Mouse (Mus musculus) embryonic facial prominence, embryonic 10.5 days (tissue): ENCODE data around the gene Dnah17. TPM values are rescaled to one million over a fixed set of nuclear protein-coding genes. Genes with fewer than 3 reads are reported as not detected.

ENCODE experiments used
- DNase-seq: peaks from one replicate; pipeline ENCODE4 v3.0.0-alpha.2; 2017; ENCODE audit warnings: low spot score
- H3K27ac ChIP-seq: fragments of 300-500 bp; sonication (generic); replicated peaks from 2 replicates; pipeline ENCODE4 v1.5.1; 2016; ENCODE audit warnings: mild to moderate bottlenecking
- H3K27me3 ChIP-seq: fragments of 300-500 bp; sonication (generic); replicated peaks from 2 replicates; pipeline ENCODE4 v1.6.1; 2016; ENCODE audit warnings: low read depth, mild to moderate bottlenecking; ENCODE audit not compliant: poor library complexity, severe bottlenecking
- H3K36me3 ChIP-seq: fragments of 300-500 bp; sonication (generic); replicated peaks from 2 replicates; pipeline ENCODE4 v1.6.1; 2016; ENCODE audit warnings: mild to moderate bottlenecking, moderate library complexity
- H3K4me1 ChIP-seq: fragments of 300-500 bp; sonication (generic); 2 replicates; pipeline ENCODE4 v1.6.1; 2016
- H3K4me3 ChIP-seq: fragments of 300-500 bp; sonication (generic); 2 replicates; pipeline ENCODE4 v1.5.1; 2016; ENCODE audit warnings: mild to moderate bottlenecking, moderate library complexity
- H3K9me3 ChIP-seq: fragments of 300-500 bp; sonication (generic); 2 replicates; pipeline ENCODE4 v1.6.1; 2016; ENCODE audit warnings: mild to moderate bottlenecking
- WGBS: fragments of 180-500 bp; shearing (Covaris S2); methylation state at CpG from one replicate; pipeline ENCODE4 v1.1.7; 2016; 5-methylcytosine and 5-hydroxymethylcytosine counted together
- polyA plus RNA-seq: library from polyadenylated mRNA; unstranded; fragments of >200 nt; fragmentation: Nextera tagmentation; extraction: Ambion mirVana; gene quantifications from 2 replicates; pipeline ENCODE4 v1.2.1, GENCODE M21; 2016

Dnah17 gene
- polyA plus RNA-seq, 1 experiment from 2014 or later, result 0.17 TPM

DNA sequence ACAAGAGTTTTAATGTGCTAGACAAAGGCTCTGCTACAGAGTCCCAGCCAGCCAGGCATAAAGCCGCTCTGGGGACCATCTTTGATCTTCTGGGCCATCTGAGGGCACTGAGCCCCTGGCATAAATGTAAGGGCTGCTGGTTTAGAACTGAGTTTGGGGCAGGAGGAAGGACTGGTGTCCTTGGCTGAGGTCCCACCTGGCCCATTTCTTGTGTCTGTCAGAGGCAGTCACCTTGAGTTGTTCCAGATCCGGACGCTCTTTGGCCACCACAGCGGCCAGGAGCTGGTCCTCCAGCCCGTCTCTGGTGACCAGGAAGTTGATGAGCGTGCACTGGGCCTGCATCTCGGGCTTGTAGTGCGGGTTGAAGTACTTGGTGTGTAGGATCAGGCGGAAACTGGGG lies 87.6 kb downstream of the Dnah17 start:
- Histone ChIP-seq H3K4me1 (peaks cover 12% of the 10 kb centered on the region), H3K9me3 (no peaks in the 10 kb centered on the region), H3K27ac (peak overlapping the region; percentile 26; the same call in 1 of the 2 replicates), H3K36me3 (no peaks in the 10 kb centered on the region), H3K27me3 (no peaks in the 10 kb centered on the region), H3K4me3 (no peak overlapping the region)
- no peak for DNase-seq
- WGBS, result 88% methylated on average over 9 of the region's 9 CpGs

DNA sequence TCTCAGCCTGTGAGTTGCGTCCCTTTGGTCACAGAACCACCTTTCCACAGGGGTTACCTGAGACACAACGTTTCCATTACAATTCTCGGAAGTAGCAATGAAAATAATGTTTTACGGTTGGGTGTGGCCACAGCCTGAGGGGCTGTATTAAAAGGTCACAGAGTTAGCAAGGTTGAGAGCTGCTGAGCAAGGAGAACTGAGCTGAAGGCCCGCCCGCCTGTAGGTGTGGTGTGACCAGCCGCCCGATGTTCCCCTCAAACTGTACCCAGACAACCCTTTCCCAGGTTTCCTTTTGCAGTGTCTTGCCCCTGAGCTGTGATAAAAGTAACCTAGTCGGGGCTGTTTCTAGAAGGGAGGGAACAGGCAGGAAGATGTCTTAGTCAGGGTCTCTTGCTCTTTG lies 95.4 kb downstream of the Dnah17 start:
- DNase-seq, result no peak
- WGBS, result 81% methylated on average over 9 of the region's 9 CpGs
- Histone ChIP-seq H3K4me3 (no peak overlapping the region), H3K4me1 (peaks cover 8% of the 10 kb centered on the region), H3K27ac (no peak overlapping the region), H3K27me3 (no peaks in the 10 kb centered on the region), H3K36me3 (peaks cover 24% of the 10 kb centered on the region), H3K9me3 (peaks cover 9% of the 10 kb centered on the region; the same call in 1 of the 2 replicates)

DNA sequence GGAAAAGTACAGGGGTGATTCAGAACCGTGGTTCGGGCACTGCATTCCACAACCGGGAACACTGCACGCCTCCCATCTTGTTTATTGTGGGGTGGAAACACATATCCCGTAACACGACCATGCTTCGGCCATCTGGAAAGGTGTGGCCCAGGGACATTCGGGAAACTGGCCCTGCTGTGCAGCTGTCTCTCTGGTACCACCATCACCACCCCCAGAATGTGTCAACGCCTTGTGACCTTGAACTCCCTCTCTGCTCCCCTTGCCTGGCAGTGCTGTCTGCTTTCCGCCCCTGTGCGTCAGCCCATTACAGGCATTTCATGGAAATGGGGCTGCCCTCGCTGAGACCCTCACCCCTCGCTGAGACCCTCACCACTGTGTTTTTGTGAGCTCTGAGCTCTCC lies 96.0 kb downstream of the Dnah17 start:
- peaks cover 9% of the 10 kb centered on the region; the same call in 1 of the 2 replicates for H3K9me3 ChIP-seq
- H3K4me1 ChIP-seq, result peaks cover 11% of the 10 kb centered on the region
- H3K27ac ChIP-seq, result no peak overlapping the region
- peaks cover 31% of the 10 kb centered on the region for H3K36me3 ChIP-seq
- no peak for DNase-seq
- no peak overlapping the region for H3K4me3 ChIP-seq
- no peaks in the 10 kb centered on the region for H3K27me3 ChIP-seq
- 82% methylated on average over 13 of the region's 13 CpGs for WGBS

DNA sequence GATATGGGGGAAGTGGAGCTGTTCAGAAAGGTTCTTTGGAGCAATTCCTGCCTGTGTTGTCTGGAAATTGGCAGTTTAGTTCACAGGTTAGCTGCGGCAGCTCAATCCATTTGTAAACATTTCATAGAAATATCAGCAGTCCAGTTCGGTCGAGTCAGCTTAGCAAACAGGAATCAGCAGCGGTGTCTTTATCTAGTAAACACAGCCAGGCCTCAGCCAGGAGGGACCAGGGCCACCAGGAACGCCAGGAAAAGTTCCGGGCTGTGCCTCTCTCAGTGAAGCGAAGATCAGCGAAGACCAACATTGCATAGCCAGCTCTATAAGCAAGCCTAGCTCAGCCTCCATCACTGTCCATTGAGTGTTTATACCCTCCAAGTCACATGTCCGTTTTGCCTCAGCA lies 99.3 kb downstream of the Dnah17 start:
- H3K27ac ChIP-seq, result no peak overlapping the region
- H3K4me3 ChIP-seq, result no peak overlapping the region
- no peak for DNase-seq
- 96% methylated on average over 9 of the region's 9 CpGs for WGBS
- no peaks in the 10 kb centered on the region for H3K27me3 ChIP-seq
- H3K9me3 ChIP-seq, result peaks cover 9% of the 10 kb centered on the region; the same call in 1 of the 2 replicates
- peaks cover 56% of the 10 kb centered on the region for H3K36me3 ChIP-seq
- H3K4me1 ChIP-seq, result peaks cover 13% of the 10 kb centered on the region

DNA sequence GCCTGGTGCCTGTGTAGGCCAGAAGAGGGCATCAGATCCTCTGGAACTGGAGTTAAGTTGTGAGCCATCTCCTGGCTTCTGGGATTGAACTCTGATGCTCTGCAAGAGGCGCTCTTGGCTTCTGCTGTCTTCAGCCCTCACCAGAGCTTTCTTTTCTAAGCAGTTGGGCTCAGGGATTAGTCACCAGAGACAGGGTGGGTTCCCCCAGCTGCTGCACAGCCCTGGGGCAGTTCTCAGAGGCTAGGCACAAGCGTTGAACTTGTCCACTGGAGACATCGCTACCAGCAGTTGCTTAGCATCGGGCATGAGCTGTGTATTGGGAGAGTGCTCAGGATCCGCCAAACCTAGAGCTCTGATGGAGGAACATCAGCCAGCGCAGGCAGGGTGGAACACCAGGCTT lies 101.3 kb downstream of the Dnah17 start:
- Histone ChIP-seq H3K9me3 (peaks cover 9% of the 10 kb centered on the region; the same call in 1 of the 2 replicates), H3K27me3 (no peaks in the 10 kb centered on the region), H3K4me3 (no peak overlapping the region), H3K36me3 (peaks cover 76% of the 10 kb centered on the region), H3K27ac (no peak overlapping the region), H3K4me1 (peaks cover 9% of the 10 kb centered on the region)
- 94% methylated on average over 6 of the region's 6 CpGs for WGBS
- DNase-seq, result no peak

DNA sequence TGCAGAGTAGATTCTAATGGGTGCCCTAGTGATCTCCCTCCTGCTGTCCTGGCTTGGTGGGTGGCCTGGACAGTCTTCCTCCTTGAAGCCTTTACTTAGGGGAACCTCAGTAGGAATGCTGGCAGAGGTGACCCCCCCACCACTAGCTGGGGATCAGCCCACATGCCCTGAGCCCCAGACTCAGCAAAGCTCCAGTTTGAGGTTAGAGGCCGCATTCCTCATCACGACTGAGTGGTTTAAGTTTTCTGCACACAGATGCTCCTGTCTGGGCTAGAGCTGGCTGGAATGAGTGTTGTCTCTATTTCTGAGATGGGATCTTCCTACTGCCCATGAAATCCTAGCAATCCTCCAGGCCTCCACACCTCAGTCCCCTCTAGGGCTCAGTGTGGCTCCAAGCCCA lies 106.3 kb downstream of the Dnah17 start:
- peaks cover 91% of the 10 kb centered on the region for H3K36me3 ChIP-seq
- H3K4me3 ChIP-seq, result no peak overlapping the region
- 67% methylated on average over 2 of the region's 2 CpGs for WGBS
- DNase-seq, result no peak
- H3K27ac ChIP-seq, result no peak overlapping the region
- no peaks in the 10 kb centered on the region for H3K9me3 ChIP-seq
- H3K27me3 ChIP-seq, result no peaks in the 10 kb centered on the region
- H3K4me1 ChIP-seq, result peaks cover 12% of the 10 kb centered on the region; the same call in 1 of the 2 replicates

DNA sequence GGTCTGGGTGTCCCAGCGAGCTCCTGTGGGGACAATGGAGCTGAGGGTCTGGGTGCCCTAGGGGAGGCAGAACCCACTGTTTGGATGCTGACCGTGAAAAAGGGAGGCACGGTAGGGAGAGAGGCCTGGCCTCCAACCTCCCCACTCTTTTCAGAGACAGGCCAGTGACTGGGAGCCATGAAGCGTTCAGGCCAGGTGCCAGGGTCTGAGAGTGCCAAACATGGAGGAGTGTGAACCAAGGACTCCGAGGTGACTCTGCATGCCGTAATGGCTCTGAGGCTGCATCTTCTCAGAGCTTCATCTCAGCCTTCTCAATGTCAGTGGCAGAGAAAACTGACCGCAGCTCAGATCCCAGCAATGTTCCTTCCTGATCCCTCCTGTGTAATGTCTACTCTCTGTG lies 107.0 kb downstream of the Dnah17 start:
- Histone ChIP-seq H3K4me1 (peaks cover 12% of the 10 kb centered on the region; the same call in 1 of the 2 replicates), H3K27me3 (no peaks in the 10 kb centered on the region), H3K36me3 (peaks cover 94% of the 10 kb centered on the region), H3K4me3 (no peak overlapping the region), H3K27ac (no peak overlapping the region), H3K9me3 (no peaks in the 10 kb centered on the region)
- WGBS, result 93% methylated on average over 7 of the region's 7 CpGs
- DNase-seq, result no peak

DNA sequence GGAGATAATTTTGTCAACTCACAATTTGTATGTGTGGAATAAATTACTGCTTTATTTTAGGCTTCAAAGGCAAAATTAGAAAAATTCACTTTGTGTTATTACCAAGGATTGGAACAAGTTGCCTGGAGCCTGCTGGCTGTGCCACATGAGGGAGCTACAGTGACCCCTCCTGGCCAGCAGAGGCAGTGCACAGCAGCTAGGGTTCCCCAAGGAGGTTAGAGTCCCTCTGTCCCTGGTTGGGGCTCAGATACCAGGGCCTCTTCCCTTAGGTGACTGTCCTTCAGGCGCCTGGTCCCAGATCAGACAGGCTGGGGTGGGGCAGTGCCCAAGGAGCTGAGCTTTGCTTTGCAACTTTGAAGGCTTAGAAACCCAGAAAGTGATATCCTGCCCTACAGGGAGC lies 108.6 kb downstream of the Dnah17 start:
- peaks cover 98% of the 10 kb centered on the region for H3K36me3 ChIP-seq
- DNase-seq, result peak; percentile 68
- WGBS, result 43% methylated on average over 1 of the region's 1 CpGs
- H3K27me3 ChIP-seq, result no peaks in the 10 kb centered on the region
- H3K4me3 ChIP-seq, result no peak overlapping the region
- H3K4me1 ChIP-seq, result peaks cover 12% of the 10 kb centered on the region; the same call in 1 of the 2 replicates
- 0 out of 2 replicates have a peak overlapping the region, but pooled peaks have one; percentile 10 for H3K27ac ChIP-seq
- no peaks in the 10 kb centered on the region for H3K9me3 ChIP-seq

DNA sequence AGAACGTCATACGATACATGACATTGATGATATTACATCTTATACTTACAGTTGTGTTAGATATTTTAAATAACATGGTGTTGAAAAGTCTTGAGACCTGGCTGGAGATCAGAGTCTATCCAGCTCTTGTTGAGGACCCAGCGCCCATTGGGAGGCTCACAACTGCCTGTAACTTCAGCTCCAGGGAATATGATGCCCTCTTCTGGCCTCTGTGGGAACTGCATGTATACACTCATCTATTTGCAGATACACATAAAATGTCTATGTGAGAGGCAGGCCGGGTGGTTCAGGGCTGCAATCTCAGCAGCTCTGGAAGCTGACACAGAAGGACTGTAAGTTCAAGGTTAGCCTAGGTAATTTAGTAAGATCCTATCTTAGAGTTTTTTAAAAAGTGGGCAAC lies 112.1 kb downstream of the Dnah17 start:
- no peak overlapping the region for H3K27ac ChIP-seq
- 96% methylated on average over 4 of the region's 4 CpGs for WGBS
- peaks cover 98% of the 10 kb centered on the region for H3K36me3 ChIP-seq
- H3K27me3 ChIP-seq, result no peaks in the 10 kb centered on the region
- DNase-seq, result peak; percentile 29
- H3K9me3 ChIP-seq, result no peaks in the 10 kb centered on the region
- H3K4me3 ChIP-seq, result no peak overlapping the region
- peaks cover 23% of the 10 kb centered on the region for H3K4me1 ChIP-seq

DNA sequence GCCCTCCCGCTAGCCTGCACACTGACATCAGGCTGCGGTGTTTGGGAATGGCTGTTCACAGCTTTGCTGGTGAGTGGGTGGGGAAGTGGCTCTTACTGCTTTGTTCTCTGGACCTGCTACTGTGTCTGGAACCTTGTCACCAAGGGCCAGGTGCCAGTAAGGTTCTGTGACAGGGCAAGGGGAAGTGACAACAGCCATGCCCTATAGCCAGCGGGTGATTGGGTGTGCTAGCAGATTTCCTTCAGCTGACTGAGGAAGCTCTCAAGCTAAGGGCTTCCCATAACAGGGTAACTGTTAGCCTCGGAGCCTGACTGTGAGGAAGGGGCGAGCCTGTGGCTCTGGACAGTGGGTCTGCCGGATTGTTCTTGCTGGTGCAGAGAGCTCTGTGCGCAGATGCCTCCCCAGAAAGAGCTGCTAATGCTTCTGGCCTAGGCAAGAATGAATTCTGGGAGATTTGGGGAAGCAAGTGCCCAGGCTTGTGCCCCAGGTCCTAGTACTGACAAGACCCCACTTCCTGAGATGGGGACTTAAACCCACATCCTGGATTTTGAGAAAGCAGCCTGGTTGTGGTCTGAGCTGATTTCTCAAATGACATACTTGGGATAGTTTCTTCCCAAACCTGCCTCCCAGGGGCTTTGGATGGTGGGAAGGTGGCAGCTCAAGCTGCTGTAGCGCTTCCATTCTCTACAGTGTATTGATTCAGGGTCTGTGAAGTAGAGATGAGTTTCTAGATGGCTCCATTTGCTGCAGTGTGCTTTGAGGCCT lies 114.9 kb downstream of the Dnah17 start:
- Histone ChIP-seq H3K27ac (no peak overlapping the region), H3K27me3 (no peaks in the 10 kb centered on the region), H3K9me3 (no peaks in the 10 kb centered on the region), H3K36me3 (peaks cover 93% of the 10 kb centered on the region), H3K4me1 (peaks cover 32% of the 10 kb centered on the region), H3K4me3 (no peak overlapping the region)
- no peak for DNase-seq
- 90% methylated on average over 8 of the region's 8 CpGs for WGBS

DNA sequence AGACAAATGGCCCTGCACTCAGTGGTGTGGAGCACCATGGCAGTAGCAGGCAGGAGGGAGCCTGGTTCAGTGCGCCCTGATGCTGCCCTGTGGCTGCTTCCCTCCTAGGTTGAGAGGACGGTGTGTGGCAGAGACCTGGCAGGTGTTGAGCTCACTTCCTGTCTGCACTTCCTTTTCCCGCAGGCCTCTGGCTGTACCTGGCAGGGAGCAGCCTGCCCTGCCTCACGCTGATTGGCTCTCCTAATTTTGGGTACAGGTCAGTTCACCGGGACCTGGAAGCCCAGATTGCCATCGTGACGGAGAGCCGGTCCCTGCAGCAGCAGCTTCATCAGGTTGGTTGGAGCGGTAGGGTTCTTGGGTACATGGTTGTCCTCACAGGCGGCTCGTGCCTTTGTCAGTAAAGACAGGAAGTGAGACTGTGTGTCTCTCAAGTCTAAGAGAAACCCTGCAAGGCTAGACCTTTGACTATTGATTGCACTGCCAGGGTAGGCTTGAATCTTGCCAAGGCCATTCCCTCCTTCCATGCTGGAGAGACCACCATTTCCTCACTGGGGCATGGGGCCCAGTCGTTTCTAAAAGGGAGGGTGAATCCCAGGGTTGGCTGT lies 115.9 kb downstream of the Dnah17 start:
- no peak for DNase-seq
- no peaks in the 10 kb centered on the region for H3K27me3 ChIP-seq
- H3K4me3 ChIP-seq, result no peak overlapping the region
- peaks cover 92% of the 10 kb centered on the region for H3K36me3 ChIP-seq
- no peaks in the 10 kb centered on the region for H3K9me3 ChIP-seq
- H3K27ac ChIP-seq, result no peak overlapping the region
- H3K4me1 ChIP-seq, result peaks cover 39% of the 10 kb centered on the region
- 85% methylated on average over 12 of the region's 12 CpGs for WGBS

DNA sequence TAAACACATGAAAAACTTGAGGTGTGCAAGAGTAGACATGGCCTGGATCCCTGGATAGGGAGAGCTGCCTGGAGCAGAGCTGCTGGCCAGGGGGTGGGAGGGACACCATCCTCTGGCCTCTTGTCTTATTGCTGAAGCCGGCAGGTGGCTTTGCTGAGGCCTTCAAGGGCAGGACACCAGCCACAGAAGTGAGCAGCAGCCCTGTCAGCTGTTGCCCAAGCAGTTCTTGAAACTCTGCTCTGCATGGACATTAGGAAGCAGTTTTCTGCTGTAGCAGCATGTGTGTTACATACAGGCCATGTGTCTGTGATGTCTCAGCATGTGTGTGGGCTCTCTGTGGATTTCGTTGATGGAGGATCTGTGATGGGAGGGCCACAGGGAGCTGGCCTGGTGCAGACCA lies 117.1 kb downstream of the Dnah17 start:
- WGBS, result 78% methylated on average over 2 of the region's 2 CpGs
- Histone ChIP-seq H3K9me3 (no peaks in the 10 kb centered on the region), H3K4me3 (no peak overlapping the region)

DNA sequence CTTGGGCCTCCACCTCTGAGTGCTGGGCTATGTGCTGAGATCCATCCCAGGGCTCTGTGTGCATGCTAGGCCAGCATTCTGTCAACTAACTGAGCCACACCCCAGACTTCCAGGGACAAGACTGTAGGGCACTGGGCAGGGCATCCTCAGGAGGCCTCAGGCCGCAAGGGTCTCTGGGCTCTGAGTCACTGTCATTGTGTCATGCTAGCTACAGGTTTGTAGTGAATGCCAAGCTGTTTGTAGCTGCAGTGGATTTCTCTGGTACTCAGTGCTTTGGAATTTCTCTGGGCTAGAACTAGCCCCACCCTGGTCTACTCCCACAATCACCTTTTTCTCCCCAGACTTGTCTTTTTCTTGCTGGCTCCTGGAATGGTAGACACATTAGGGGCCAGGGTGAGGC lies 117.8 kb downstream of the Dnah17 start:
- DNase-seq, result no peak
- Histone ChIP-seq H3K4me1 (peaks cover 58% of the 10 kb centered on the region), H3K36me3 (peaks cover 77% of the 10 kb centered on the region), H3K27me3 (no peaks in the 10 kb centered on the region), H3K9me3 (no peaks in the 10 kb centered on the region), H3K27ac (no peak overlapping the region), H3K4me3 (no peak overlapping the region)
- 95% methylated on average over 1 of the region's 1 CpGs for WGBS

More for the DNA sequence above, 117.1 kb downstream of the Dnah17 start:
- H3K4me1 ChIP-seq, result peaks cover 51% of the 10 kb centered on the region
- no peaks in the 10 kb centered on the region for H3K27me3 ChIP-seq
- no peak for DNase-seq
- H3K27ac ChIP-seq, result no peak overlapping the region
- peaks cover 85% of the 10 kb centered on the region for H3K36me3 ChIP-seq
